Mouse (Mus musculus): ENCODE results near the gene Serinc4. TPM values are rescaled to one million over a fixed set of nuclear protein-coding genes. Genes with fewer than 3 reads are reported as not detected.
"Not testable (repeated sequence)": the region's sequence is repeated elsewhere in the genome, so short reads cannot be mapped to it uniquely, and the experiment has no call there.

The Serinc4 gene
- not detected in 2 replicates for polyA plus RNA-seq (2012; ENCODE audit: insufficient read depth, insufficient read length, missing spikeins)

GRCm38 (mm10) chr2:121456692-121457642 is at the start of gene Serinc4:
Gene Serinc4 (minus strand): TSS chr2:121456781.
- peaks cover 19% of the 10 kb centered on the region for H3K4me1 ChIP-seq (ENCODE audit: control insufficient read depth, insufficient read depth, low read length)
- peak within 1 kb of the TSS; percentile 40 for H3K27ac ChIP-seq (ENCODE audit: insufficient read depth, low read depth, low read length)
- no peak for TF ChIP-seq CTCF (IDR thresholded peaks at IDR 0.05; ENCODE audit: low read depth, low read length)
- no peak for TF ChIP-seq POLR2A (IDR thresholded peaks at IDR 0.05; ENCODE audit: borderline replicate concordance, low read depth, low read length)
- H3K4me3 ChIP-seq (ENCODE audit: insufficient read depth, low read length), result peak within 1 kb of the TSS; percentile 74

- not testable (repeated sequence) for H3K4me3 ChIP-seq (ENCODE audit: insufficient read depth, low read length); H3K27ac ChIP-seq (ENCODE audit: insufficient read depth, low read depth, low read length); H3K4me1 ChIP-seq (ENCODE audit: control insufficient read depth, insufficient read depth, low read length)
These were observed 45.0 kb upstream of the Serinc4 start for GRCm38 (mm10) chr2:121501550-121501949.

GRCm38 (mm10) chr2:121484403-121484802 is 27.8 kb upstream of the Serinc4 start:
- H3K4me3 ChIP-seq (ENCODE audit: insufficient read depth, low read length); H3K4me1 ChIP-seq (ENCODE audit: control insufficient read depth, insufficient read depth, low read length); H3K27ac ChIP-seq (ENCODE audit: insufficient read depth, low read depth, low read length): not testable (repeated sequence)

GRCm38 (mm10) chr2:121483576-121483975 is 27.0 kb upstream of the Serinc4 start:
- peaks cover 4% of the 10 kb centered on the region for H3K4me1 ChIP-seq (ENCODE audit: control insufficient read depth, insufficient read depth, low read length)
- H3K27ac ChIP-seq (ENCODE audit: insufficient read depth, low read depth, low read length), result no peak overlapping the region
- TF ChIP-seq CTCF (IDR thresholded peaks at IDR 0.05; ENCODE audit: low read depth, low read length), result no peak
- no peak for TF ChIP-seq POLR2A (IDR thresholded peaks at IDR 0.05; ENCODE audit: borderline replicate concordance, low read depth, low read length)
- H3K4me3 ChIP-seq (ENCODE audit: insufficient read depth, low read length), result no peak overlapping the region

GRCm38 (mm10) chr2:121480916-121481315 is 24.3 kb upstream of the Serinc4 start:
- H3K4me1 ChIP-seq (ENCODE audit: control insufficient read depth, insufficient read depth, low read length); H3K27ac ChIP-seq (ENCODE audit: insufficient read depth, low read depth, low read length); H3K4me3 ChIP-seq (ENCODE audit: insufficient read depth, low read length): not testable (repeated sequence)

- H3K4me1 ChIP-seq (ENCODE audit: control insufficient read depth, insufficient read depth, low read length), result peaks cover 4% of the 10 kb centered on the region
- no peak overlapping the region for H3K4me3 ChIP-seq (ENCODE audit: insufficient read depth, low read length)
- TF ChIP-seq CTCF (IDR thresholded peaks at IDR 0.05; ENCODE audit: low read depth, low read length) (peak; percentile 48), POLR2A (IDR thresholded peaks at IDR 0.05; ENCODE audit: borderline replicate concordance, low read depth, low read length) (no peak)
- H3K27ac ChIP-seq (ENCODE audit: insufficient read depth, low read depth, low read length), result no peak overlapping the region
These were observed 23.9 kb upstream of the Serinc4 start for GRCm38 (mm10) chr2:121480498-121480897.

- Histone ChIP-seq H3K27ac (ENCODE audit: insufficient read depth, low read depth, low read length) (no peak overlapping the region), H3K4me3 (ENCODE audit: insufficient read depth, low read length) (no peak overlapping the region), H3K4me1 (ENCODE audit: control insufficient read depth, insufficient read depth, low read length) (no peaks in the 10 kb centered on the region)
- TF ChIP-seq CTCF (IDR thresholded peaks at IDR 0.05; ENCODE audit: low read depth, low read length), result no peak
- TF ChIP-seq POLR2A (IDR thresholded peaks at IDR 0.05; ENCODE audit: borderline replicate concordance, low read depth, low read length), result no peak
These were observed 21.1 kb upstream of the Serinc4 start for GRCm38 (mm10) chr2:121477491-121478266.

GRCm38 (mm10) chr2:121475306-121475705 is 18.7 kb upstream of the Serinc4 start:
- H3K4me1 ChIP-seq (ENCODE audit: control insufficient read depth, insufficient read depth, low read length); H3K4me3 ChIP-seq (ENCODE audit: insufficient read depth, low read length); H3K27ac ChIP-seq (ENCODE audit: insufficient read depth, low read depth, low read length): not testable (repeated sequence)

- Histone ChIP-seq H3K4me3 (ENCODE audit: insufficient read depth, low read length) (peak overlapping the region; percentile 80), H3K27ac (ENCODE audit: insufficient read depth, low read depth, low read length) (peak overlapping the region; percentile 42)
- TF ChIP-seq POLR2A (IDR thresholded peaks at IDR 0.05; ENCODE audit: borderline replicate concordance, low read depth, low read length), result no peak
- no peak for TF ChIP-seq CTCF (IDR thresholded peaks at IDR 0.05; ENCODE audit: low read depth, low read length)
These were observed 17.6 kb upstream of the Serinc4 start for GRCm38 (mm10) chr2:121474180-121474535.

GRCm38 (mm10) chr2:121473301-121474179 is 17.0 kb upstream of the Serinc4 start, which contains the start of gene Mfap1b:
Gene Mfap1b (minus strand): TSS chr2:121474067.
- Histone ChIP-seq H3K4me3 (ENCODE audit: insufficient read depth, low read length) (peak within 1 kb of the TSS; percentile 80), H3K27ac (ENCODE audit: insufficient read depth, low read depth, low read length) (peak within 1 kb of the TSS; percentile 56)
- not testable (repeated sequence) for H3K4me1 ChIP-seq (ENCODE audit: control insufficient read depth, insufficient read depth, low read length)
- TF ChIP-seq POLR2A (IDR thresholded peaks at IDR 0.05; ENCODE audit: borderline replicate concordance, low read depth, low read length), result 0 out of 2 replicates have a peak, but pooled peaks have one; percentile 9

More at GRCm38 (mm10) chr2:121474180-121474535, 17.6 kb upstream of the Serinc4 start:
- no peaks in the 10 kb centered on the region for H3K4me1 ChIP-seq (ENCODE audit: control insufficient read depth, insufficient read depth, low read length)

- H3K4me3 ChIP-seq (ENCODE audit: insufficient read depth, low read length); H3K27ac ChIP-seq (ENCODE audit: insufficient read depth, low read depth, low read length); H3K4me1 ChIP-seq (ENCODE audit: control insufficient read depth, insufficient read depth, low read length): not testable (repeated sequence)
These were observed 16.2 kb upstream of the Serinc4 start for GRCm38 (mm10) chr2:121472783-121473182.

GRCm38 (mm10) chr2:121468982-121469381 is 12.4 kb upstream of the Serinc4 start:
- H3K4me3 ChIP-seq (ENCODE audit: insufficient read depth, low read length); H3K4me1 ChIP-seq (ENCODE audit: control insufficient read depth, insufficient read depth, low read length); H3K27ac ChIP-seq (ENCODE audit: insufficient read depth, low read depth, low read length): not testable (repeated sequence)
